Comparison of ENCODE assay signal across 14 mouse cellular contexts in the genomic region with DNA sequence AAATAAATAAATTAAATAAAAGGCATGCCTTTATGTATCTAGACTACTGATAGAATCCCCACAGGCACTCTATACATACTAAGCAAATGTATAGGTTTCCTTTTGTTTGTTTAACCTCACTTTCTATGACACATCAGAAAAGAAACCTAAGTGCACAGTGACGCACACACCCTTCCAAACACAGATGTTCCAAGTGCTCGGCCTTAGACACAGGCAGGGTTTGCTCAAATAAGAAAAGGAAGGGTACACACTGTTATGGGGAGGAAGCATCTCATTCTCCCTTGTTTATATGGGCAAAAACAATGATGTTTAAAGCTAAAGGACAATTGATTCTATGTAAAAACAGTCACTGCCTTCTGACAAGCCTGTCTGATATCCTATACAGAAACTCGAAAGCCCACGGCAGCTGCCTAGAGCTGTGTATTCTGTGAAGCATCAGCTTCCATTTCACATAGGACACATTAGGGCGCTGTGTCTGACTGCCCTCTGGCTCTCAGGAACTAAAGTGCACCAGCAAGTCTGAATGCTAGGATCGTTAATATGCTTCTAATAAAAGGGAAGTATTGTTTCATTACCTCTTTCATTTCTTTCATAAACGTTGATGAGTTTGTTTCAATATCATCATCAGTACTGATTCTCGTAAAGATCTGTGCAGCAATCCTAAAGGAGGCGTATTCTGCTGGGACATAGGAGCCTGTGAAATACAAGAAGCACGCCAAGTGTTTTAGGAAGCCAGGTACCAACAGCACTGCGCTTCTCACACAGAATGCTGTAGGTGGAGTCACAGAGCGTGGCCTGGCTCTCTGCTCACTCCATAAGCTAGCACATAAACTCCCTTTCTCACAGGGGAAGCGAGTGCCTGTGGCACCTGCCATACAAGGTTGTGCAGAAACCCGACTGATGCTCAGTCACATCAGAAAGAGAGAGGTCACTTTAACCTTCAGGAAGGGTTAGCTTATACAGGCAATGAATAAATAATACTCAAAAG. TPM values are rescaled to one million over a fixed set of nuclear protein-coding genes. Genes with fewer than 3 reads are reported as not detected.
DNase-seq lines count a peak whose midpoint lies in the region; ATAC-seq and TF ChIP-seq lines count a peak whose summit lies in the region.
"Had no signal": no experiment of that assay in that cellular context is flagged by ENCODE, and none has a peak within 500 bp of the region (broad histone marks: within the 10 kb centered on the region; RNA-seq: fewer than 3 reads in every experiment).

No protein-coding gene starts in this region.

- H3K36me3 ChIP-seq in kidney, postnatal 0 days (ENCODE audit: insufficient read depth, low read length), result no peaks in the 10 kb centered on the region
- no peaks in the 10 kb centered on the region for H3K36me3 ChIP-seq in G1E (replicated peaks)
- H3K36me3 ChIP-seq in hindbrain, embryonic 16.5 days (ENCODE audit: control insufficient read depth, insufficient read depth, low read length), result no peaks in the 10 kb centered on the region
- H3K36me3 ChIP-seq: intestine, embryonic 15.5 days; liver, embryonic 13.5 days; neural tube, embryonic 12.5 days had no signal

- H3K27me3 ChIP-seq in kidney, postnatal 0 days (ENCODE audit: insufficient read depth, low read length), result no peaks in the 10 kb centered on the region
- no peaks in the 10 kb centered on the region for H3K27me3 ChIP-seq in G1E (ENCODE audit: insufficient read depth, low read length)
- H3K27me3 ChIP-seq in hindbrain, embryonic 16.5 days (replicated peaks; ENCODE audit: control insufficient read depth, insufficient read depth, low read length), result no peaks in the 10 kb centered on the region
- H3K27me3 ChIP-seq: intestine, embryonic 15.5 days; liver, embryonic 13.5 days; neural tube, embryonic 12.5 days had no signal

- peak; percentile 23 to 28 for DNase-seq in cerebellum, postnatal 14 days
- no peak for DNase-seq in cerebellum, adult 9-11 months
- peak; percentile 26 for DNase-seq in kidney, postnatal 0 days (ENCODE audit: low spot score)
- no peak for DNase-seq in kidney, adult 9 months
- no peak for DNase-seq in G1E (ENCODE audit: low spot score)
- no peak for DNase-seq in frontal cortex, postnatal 25 days (ENCODE audit: low spot score in 2 of 2)
- no peak for DNase-seq in left cerebral cortex, adult 8-10 months (ENCODE audit: low spot score in 2 of 2)
- DNase-seq: adrenal gland, postnatal 10 days; liver, embryonic 13.5 days; right cerebral cortex, postnatal 14 days; thymus, postnatal 25 days had no signal

- WGBS in kidney, postnatal 0 days, result 64% methylated on average over 14 of the region's 14 CpGs
- WGBS in hindbrain, embryonic 16.5 days, result 65% methylated on average over 14 of the region's 14 CpGs

- no peaks in the 10 kb centered on the region for H3K9me3 ChIP-seq in kidney, postnatal 0 days (replicated peaks; ENCODE audit: low read length)
- no peaks in the 10 kb centered on the region for H3K9me3 ChIP-seq in G1E (replicated peaks)
- H3K9me3 ChIP-seq in hindbrain, embryonic 16.5 days (ENCODE audit: control insufficient read depth, low read length), result no peaks in the 10 kb centered on the region
- H3K9me3 ChIP-seq: intestine, embryonic 15.5 days; liver, embryonic 13.5 days; neural tube, embryonic 12.5 days had no signal

- H3K4me3 ChIP-seq in kidney, postnatal 0 days (replicated peaks; ENCODE audit: low read depth, low read length), result no peak overlapping the region
- peak overlapping the region; percentile 16; the same call in 1 of the 2 replicates for H3K4me3 ChIP-seq in G1E (ENCODE audit: low read depth, low read length)
- H3K4me3 ChIP-seq in hindbrain, embryonic 16.5 days (ENCODE audit: low read length), result no peak overlapping the region
- H3K4me3 ChIP-seq: intestine, embryonic 15.5 days; liver, embryonic 13.5 days; neural tube, embryonic 12.5 days had no signal

- peak; percentile 60 for TF ChIP-seq CTCF in kidney, postnatal 0 days (IDR thresholded peaks at IDR 0.05; ENCODE audit: low read depth)
- TF ChIP-seq CTCF in G1E (IDR thresholded peaks at IDR 0.05; ENCODE audit: low read depth, low read length), result no peak

- no peak overlapping the region for H3K9ac ChIP-seq in kidney, postnatal 0 days (ENCODE audit: low read depth, low read length)
- no peak overlapping the region for H3K9ac ChIP-seq in hindbrain, embryonic 16.5 days (ENCODE audit: low read depth, low read length)
- H3K9ac ChIP-seq: intestine, embryonic 15.5 days; liver, embryonic 13.5 days; neural tube, embryonic 12.5 days had no signal

- no peaks in the 10 kb centered on the region for H3K4me1 ChIP-seq in kidney, postnatal 0 days (replicated peaks; ENCODE audit: insufficient read depth, low read length)
- peaks cover 35% of the 10 kb centered on the region for H3K4me1 ChIP-seq in G1E (ENCODE audit: insufficient read depth, low read depth, low read length)
- H3K4me1 ChIP-seq in hindbrain, embryonic 16.5 days (ENCODE audit: control insufficient read depth, insufficient read depth, low read depth, low read length), result peaks cover 3% of the 10 kb centered on the region; the same call in 1 of the 2 replicates
- H3K4me1 ChIP-seq: intestine, embryonic 15.5 days; neural tube, embryonic 12.5 days had no signal

- no peak for ATAC-seq in kidney, postnatal 0 days (replicated peaks; ENCODE audit: low FRiP score, low read depth)
- ATAC-seq in G1E (ENCODE audit: extremely low read depth, insufficient number of reproducible peaks, low FRiP score, poor library complexity, severe bottlenecking), result peak; percentile 54; the same call in 1 of the 2 replicates
- peak; percentile 84 for ATAC-seq in hindbrain, embryonic 16.5 days
- ATAC-seq: intestine, embryonic 15.5 days had no signal

- H3K4me2 ChIP-seq in kidney, postnatal 0 days (ENCODE audit: low read length), result no peak overlapping the region
- H3K4me2 ChIP-seq in hindbrain, embryonic 16.5 days (ENCODE audit: low read length), result no peak overlapping the region
- H3K4me2 ChIP-seq: intestine, embryonic 15.5 days; liver, embryonic 13.5 days; neural tube, embryonic 12.5 days had no signal

- H3K27ac ChIP-seq in kidney, postnatal 0 days, result no peak overlapping the region
- H3K27ac ChIP-seq in hindbrain, embryonic 16.5 days (ENCODE audit: low read depth, low read length), result peak overlapping the region; percentile 20; the same call in 1 of the 2 replicates
- H3K27ac ChIP-seq: intestine, embryonic 15.5 days; liver, embryonic 13.5 days; neural tube, embryonic 12.5 days had no signal

RNA-seq across cellular contexts. Expression of a gene that starts 23.4 kb away (rescaled TPM):
- polyA plus RNA-seq in kidney, postnatal 0 days (2015; fragmentation: Nextera tagmentation; extraction: Ambion mirVana), result not detected in 2 replicates
- 3.1 and 5.5 TPM in 2 replicates for total RNA-seq in G1E (2014; fragmentation: Nextera tagmentation)
- 2.8 and 3.1 TPM in 2 replicates for total RNA-seq in G1E (2017)
- 0.08 TPM in 1 of 2 replicates, not detected in the other for polyA plus RNA-seq in G1E (2012)
- 0.10 and 0.18 TPM in 2 replicates for polyA plus RNA-seq in hindbrain, embryonic 16.5 days (2015; fragmentation: Nextera tagmentation; extraction: Ambion mirVana)
- total RNA-seq in left cerebral cortex, adult 8-10 months (2022), result not detected
- total RNA-seq: adrenal gland, postnatal 10 days had no signal
- polyA plus RNA-seq: intestine, embryonic 15.5 days had no signal

RNA-seq across cellular contexts. Expression of a gene that starts 38.5 kb away (rescaled TPM):
- 0.08 and 0.09 TPM in 2 replicates for polyA plus RNA-seq in kidney, postnatal 0 days (2015; fragmentation: Nextera tagmentation; extraction: Ambion mirVana)
- total RNA-seq in G1E (2014; fragmentation: Nextera tagmentation) (0.19 and 0.45 TPM in 2 replicates), G1E (2017) (0.46 and 0.49 TPM in 2 replicates)
- polyA plus RNA-seq in G1E (2012), result not detected in 2 replicates
- polyA plus RNA-seq in hindbrain, embryonic 16.5 days (2015; fragmentation: Nextera tagmentation; extraction: Ambion mirVana), result 0.07 and 0.08 TPM in 2 replicates
- total RNA-seq in left cerebral cortex, adult 8-10 months (2022), result under 1 TPM; 0.15 to 0.68 (median 0.28) TPM

RNA-seq across cellular contexts. Expression of a gene that starts 45.4 kb away (rescaled TPM):
- polyA plus RNA-seq in kidney, postnatal 0 days (2015; fragmentation: Nextera tagmentation; extraction: Ambion mirVana), result 54.6 and 55.0 TPM in 2 replicates
- total RNA-seq in G1E (2014; fragmentation: Nextera tagmentation) (147 and 179 TPM in 2 replicates), G1E (2017) (227 and 242 TPM in 2 replicates)
- 26.7 and 30.3 TPM in 2 replicates for polyA plus RNA-seq in G1E (2012)
- 54.4 and 62.2 TPM in 2 replicates for polyA plus RNA-seq in hindbrain, embryonic 16.5 days (2015; fragmentation: Nextera tagmentation; extraction: Ambion mirVana)
- 10 to 100 TPM; 59.9 to 69.8 (median 64.9) TPM for total RNA-seq in left cerebral cortex, adult 8-10 months (2022)

Comparison
In these comparisons a context has a peak if more than half of its experiments do, and no peak if none do; other contexts are left out.
1. DNase-seq: peak in cerebellum, postnatal 14 days (2 of 2) and kidney, postnatal 0 days (single experiment); none in cerebellum, adult 9-11 months (single experiment), kidney, adult 9 months (single experiment), G1E (single experiment), frontal cortex, postnatal 25 days (0 of 2) and left cerebral cortex, adult 8-10 months (0 of 2).